Mouse (Mus musculus): ENCODE measurements around the gene Glrb. TPM values are rescaled to one million over a fixed set of nuclear protein-coding genes. Genes with fewer than 3 reads are reported as not detected.

Gene Glrb
- polyA plus RNA-seq (2012) = not detected in 2 replicates

GRCm38 (mm10) chr3:80913111-80913778 lies at the start of gene Glrb:
TSS of gene Glrb (minus strand) at chr3:80913660.
- no peak for TF ChIP-seq GATA1 (IDR thresholded peaks at IDR 0.05; ENCODE audit: low read length)

- no peak for TF ChIP-seq GATA1 (IDR thresholded peaks at IDR 0.05; ENCODE audit: low read length)
Observed at GRCm38 (mm10) chr3:80959965-80960364, 46.5 kb upstream of the Glrb start.

GRCm38 (mm10) chr3:80958591-80958990 lies 45.1 kb upstream of the Glrb start:
- TF ChIP-seq GATA1 (IDR thresholded peaks at IDR 0.05; ENCODE audit: low read length) = no peak

- no peak for TF ChIP-seq GATA1 (IDR thresholded peaks at IDR 0.05; ENCODE audit: low read length)
Observed at GRCm38 (mm10) chr3:80913779-80914284, 372 bp upstream of the Glrb start.

GRCm38 (mm10) chr3:80894745-80895480 lies 18.5 kb downstream of the Glrb start:
- no peak for TF ChIP-seq GATA1 (IDR thresholded peaks at IDR 0.05; ENCODE audit: low read length)

- TF ChIP-seq GATA1 (IDR thresholded peaks at IDR 0.05; ENCODE audit: low read length) = no peak
Observed at GRCm38 (mm10) chr3:80894328-80894727, 19.1 kb downstream of the Glrb start.

- TF ChIP-seq GATA1 (IDR thresholded peaks at IDR 0.05; ENCODE audit: low read length) = no peak
Observed at GRCm38 (mm10) chr3:80893055-80893690, 20.3 kb downstream of the Glrb start.

- no peak for TF ChIP-seq GATA1 (IDR thresholded peaks at IDR 0.05; ENCODE audit: low read length)
Observed at GRCm38 (mm10) chr3:80891087-80891486, 22.4 kb downstream of the Glrb start.

- no peak for TF ChIP-seq GATA1 (IDR thresholded peaks at IDR 0.05; ENCODE audit: low read length)
Observed at GRCm38 (mm10) chr3:80885174-80885573, 28.3 kb downstream of the Glrb start.

GRCm38 (mm10) chr3:80883601-80884000 lies 29.9 kb downstream of the Glrb start:
- TF ChIP-seq GATA1 (IDR thresholded peaks at IDR 0.05; ENCODE audit: low read length) = no peak

- TF ChIP-seq GATA1 (IDR thresholded peaks at IDR 0.05; ENCODE audit: low read length) = no peak
Observed at GRCm38 (mm10) chr3:80880660-80881293, 32.7 kb downstream of the Glrb start.

- TF ChIP-seq GATA1 (IDR thresholded peaks at IDR 0.05; ENCODE audit: low read length) = no peak
Observed at GRCm38 (mm10) chr3:80878571-80878970, 34.9 kb downstream of the Glrb start.

GRCm38 (mm10) chr3:80874690-80875353 lies 38.6 kb downstream of the Glrb start:
- no peak for TF ChIP-seq GATA1 (IDR thresholded peaks at IDR 0.05; ENCODE audit: low read length)

- TF ChIP-seq GATA1 (IDR thresholded peaks at IDR 0.05; ENCODE audit: low read length) = no peak
Observed at GRCm38 (mm10) chr3:80874081-80874480, 39.4 kb downstream of the Glrb start.

GRCm38 (mm10) chr3:80871472-80872171 lies 41.8 kb downstream of the Glrb start:
- no peak for TF ChIP-seq GATA1 (IDR thresholded peaks at IDR 0.05; ENCODE audit: low read length)
